Mouse (Mus musculus) liver, embryonic 11.5 days (tissue): ENCODE measurements at regions not wholly inside any gene's neighbourhood (a gene's known extent, or its start where the extent isn't known, plus 50 kb on each side); places are given as distances from the start of the nearest gene placed in this dataset.

ENCODE experiments used
- ATAC-seq: fragments of 200-750 bp; cut with Nextera tagmentation; replicated peaks from 2 replicates; pipeline ENCODE4 v1.8.0; 2017; ENCODE audit warnings: moderate number of reproducible peaks, mild to moderate bottlenecking, moderate TSS enrichment, moderate library complexity; ENCODE audit not compliant: low FRiP score
- DNase-seq: peaks from one replicate; pipeline ENCODE4 v3.0.0-alpha.2; 2017; ENCODE audit warnings: low spot score
- H3K27ac ChIP-seq: fragments of 300-500 bp; sonication (generic); 2 replicates; pipeline ENCODE4 v1.5.1; 2014; ENCODE audit warnings: mild to moderate bottlenecking, low read depth, low read length, control low read depth
- H3K27me3 ChIP-seq: fragments of 300-500 bp; sonication (generic); replicated peaks from 2 replicates; pipeline ENCODE4 v1.6.1; 2014; ENCODE audit warnings: low read length, mixed read lengths; ENCODE audit not compliant: control insufficient read depth, insufficient read depth
- H3K36me3 ChIP-seq: fragments of 300-500 bp; sonication (generic); 2 replicates; pipeline ENCODE4 v1.6.1; 2014; ENCODE audit warnings: mild to moderate bottlenecking, low read length, moderate library complexity, mixed read lengths; ENCODE audit not compliant: control insufficient read depth, insufficient read depth
- H3K4me1 ChIP-seq: fragments of 300-500 bp; sonication (generic); replicated peaks from 2 replicates; pipeline ENCODE4 v1.6.1; 2014; ENCODE audit warnings: low read length, mixed read lengths; ENCODE audit not compliant: control insufficient read depth, insufficient read depth
- H3K4me2 ChIP-seq: fragments of 300-500 bp; sonication (generic); 2 replicates; pipeline ENCODE4 v1.6.1; 2014; ENCODE audit warnings: mild to moderate bottlenecking, control low read depth, moderate library complexity
- H3K4me3 ChIP-seq: fragments of 300-500 bp; sonication (generic); 2 replicates; pipeline ENCODE4 v1.5.1; 2014; ENCODE audit warnings: low read depth, low read length, control low read depth
- H3K9ac ChIP-seq: fragments of 300-500 bp; sonication (generic); 2 replicates; pipeline ENCODE4 v1.6.1; 2014; ENCODE audit warnings: low read depth, low read length, control low read depth
- H3K9me3 ChIP-seq: fragments of 300-500 bp; sonication (generic); 2 replicates; pipeline ENCODE4 v1.6.1; 2016; ENCODE audit warnings: low read length, inconsistent platforms, mixed read lengths; ENCODE audit not compliant: control insufficient read depth
- WGBS: fragments of 180-500 bp; shearing (Covaris S2); extraction: QIAGEN DNeasy Blood & Tissue Kit; methylation state at CpG from one replicate; pipeline ENCODE4 v1.1.7; 2014; 5-methylcytosine and 5-hydroxymethylcytosine counted together

- H3K36me3 ChIP-seq = no peaks in the 10 kb centered on the region
- no peaks in the 10 kb centered on the region for H3K27me3 ChIP-seq
- DNase-seq = no peak
- no peak overlapping the region for H3K9ac ChIP-seq
- no peaks in the 10 kb centered on the region for H3K9me3 ChIP-seq
- no peaks in the 10 kb centered on the region for H3K4me1 ChIP-seq
- no peak overlapping the region for H3K4me2 ChIP-seq
- 81% methylated on average over 5 of the region's 5 CpGs for WGBS
- no peak overlapping the region for H3K4me3 ChIP-seq
- no peak for ATAC-seq
- H3K27ac ChIP-seq = no peak overlapping the region
These were observed 81.9 kb upstream of the Vldlr start for GRCm38 (mm10) chr19:27134360-27134759.

GRCm38 (mm10) chr19:27140892-27141291 lies 75.4 kb upstream of the Vldlr start:
- no peaks in the 10 kb centered on the region; the same call in 1 of the 2 replicates for H3K4me1 ChIP-seq
- no peak for ATAC-seq
- no peak overlapping the region for H3K27ac ChIP-seq
- no peaks in the 10 kb centered on the region for H3K27me3 ChIP-seq
- DNase-seq = no peak
- H3K36me3 ChIP-seq = no peaks in the 10 kb centered on the region
- H3K4me3 ChIP-seq = no peak overlapping the region
- H3K4me2 ChIP-seq = no peak overlapping the region
- H3K9ac ChIP-seq = no peak overlapping the region
- WGBS = 25% methylated on average over 3 of the region's 3 CpGs
- H3K9me3 ChIP-seq = no peaks in the 10 kb centered on the region

- H3K36me3 ChIP-seq = no peaks in the 10 kb centered on the region
- no peaks in the 10 kb centered on the region for H3K9me3 ChIP-seq
- H3K4me2 ChIP-seq = no peak overlapping the region
- no peaks in the 10 kb centered on the region for H3K27me3 ChIP-seq
- WGBS = 82% methylated on average over 4 of the region's 4 CpGs
- H3K4me3 ChIP-seq = no peak overlapping the region
- no peak overlapping the region for H3K9ac ChIP-seq
- no peak for ATAC-seq
- no peak for DNase-seq
- H3K27ac ChIP-seq = no peak overlapping the region
- H3K4me1 ChIP-seq = no peaks in the 10 kb centered on the region; the same call in 1 of the 2 replicates
These were observed 74.1 kb upstream of the Vldlr start for GRCm38 (mm10) chr19:27142181-27142580.

- Histone ChIP-seq H3K9ac (no peak overlapping the region), H3K4me3 (no peak overlapping the region), H3K27ac (no peak overlapping the region), H3K4me2 (no peak overlapping the region), H3K36me3 (no peaks in the 10 kb centered on the region), H3K27me3 (no peaks in the 10 kb centered on the region), H3K4me1 (no peaks in the 10 kb centered on the region), H3K9me3 (no peaks in the 10 kb centered on the region)
- ATAC-seq = no peak
- DNase-seq = no peak
- 74% methylated on average over 12 of the region's 12 CpGs for WGBS
These were observed 68.9 kb upstream of the Vldlr start for GRCm38 (mm10) chr19:27147404-27147803.

- H3K9ac ChIP-seq = no peak overlapping the region
- H3K27me3 ChIP-seq = no peaks in the 10 kb centered on the region
- H3K4me1 ChIP-seq = no peaks in the 10 kb centered on the region
- no peaks in the 10 kb centered on the region for H3K36me3 ChIP-seq
- no peak overlapping the region for H3K4me2 ChIP-seq
- no peak overlapping the region for H3K4me3 ChIP-seq
- H3K27ac ChIP-seq = no peak overlapping the region
- ATAC-seq (no peak), DNase-seq (no peak)
- WGBS = 76% methylated on average over 5 of the region's 5 CpGs
- no peaks in the 10 kb centered on the region for H3K9me3 ChIP-seq
These were observed 68.0 kb upstream of the Vldlr start for GRCm38 (mm10) chr19:27148330-27148729.

- Histone ChIP-seq H3K9ac (no peak overlapping the region), H3K4me3 (no peak overlapping the region), H3K36me3 (no peaks in the 10 kb centered on the region), H3K27me3 (no peaks in the 10 kb centered on the region), H3K27ac (no peak overlapping the region), H3K4me1 (no peaks in the 10 kb centered on the region), H3K4me2 (no peak overlapping the region), H3K9me3 (no peaks in the 10 kb centered on the region)
- ATAC-seq = peak; percentile 45; the same call in 1 of the 2 replicates
- WGBS = 29% methylated on average over 4 of the region's 4 CpGs
- peak; percentile 32 for DNase-seq
These were observed 66.7 kb upstream of the Vldlr start for GRCm38 (mm10) chr19:27149567-27149966.

- no peak overlapping the region for H3K4me2 ChIP-seq
- H3K27ac ChIP-seq = no peak overlapping the region
- no peak for DNase-seq
- no peaks in the 10 kb centered on the region for H3K4me1 ChIP-seq
- H3K36me3 ChIP-seq = no peaks in the 10 kb centered on the region
- 67% methylated on average over 4 of the region's 4 CpGs for whole genome bisulfite sequencing
- no peak for ATAC-seq
- H3K9ac ChIP-seq = no peak overlapping the region
- no peak overlapping the region for H3K4me3 ChIP-seq
- no peaks in the 10 kb centered on the region for H3K27me3 ChIP-seq
- no peaks in the 10 kb centered on the region for H3K9me3 ChIP-seq
These were observed 54.4 kb upstream of the Vldlr start for GRCm38 (mm10) chr19:27161933-27162332.
